Mouse (Mus musculus) forebrain, embryonic 15.5 days (tissue): ENCODE results near the gene Pik3r2. TPM values are rescaled to one million over a fixed set of nuclear protein-coding genes. Genes with fewer than 3 reads are reported as not detected.

ENCODE experiments used
- ATAC-seq: fragments of 200-750 bp; cut with Nextera tagmentation; replicated peaks from 2 replicates; pipeline ENCODE4 v1.8.0; 2017; ENCODE audit warnings: mild to moderate bottlenecking, moderate TSS enrichment, moderate library complexity
- H3K27ac ChIP-seq: fragments of 300-500 bp; sonication (generic); replicated peaks from 2 replicates; pipeline ENCODE4 v1.5.1; 2015; ENCODE audit warnings: mild to moderate bottlenecking, inconsistent platforms
- H3K27me3 ChIP-seq: fragments of 300-500 bp; sonication (generic); 2 replicates; pipeline ENCODE4 v1.6.1; 2015; ENCODE audit warnings: inconsistent platforms
- H3K36me3 ChIP-seq: fragments of 300-500 bp; sonication (generic); 2 replicates; pipeline ENCODE4 v1.6.1; 2015; ENCODE audit warnings: mild to moderate bottlenecking, inconsistent platforms
- H3K4me1 ChIP-seq: fragments of 300-500 bp; sonication (generic); 2 replicates; pipeline ENCODE4 v1.6.1; 2015; ENCODE audit warnings: inconsistent platforms
- H3K4me2 ChIP-seq: fragments of 300-500 bp; sonication (generic); replicated peaks from 2 replicates; pipeline ENCODE4 v1.6.1; 2015; ENCODE audit warnings: mild to moderate bottlenecking, inconsistent platforms
- H3K4me3 ChIP-seq: fragments of 300-500 bp; sonication (generic); 2 replicates; pipeline ENCODE4 v1.5.1; 2015; ENCODE audit warnings: mild to moderate bottlenecking, inconsistent platforms
- H3K9ac ChIP-seq: fragments of 300-500 bp; sonication (generic); replicated peaks from 2 replicates; pipeline ENCODE4 v1.6.1; 2015; ENCODE audit warnings: mild to moderate bottlenecking, inconsistent platforms
- H3K9me3 ChIP-seq: fragments of 300-500 bp; sonication (generic); 2 replicates; pipeline ENCODE4 v1.6.1; 2016; ENCODE audit warnings: inconsistent platforms
- WGBS: fragments of 180-500 bp; shearing (Covaris S2); methylation state at CpG from one replicate; pipeline ENCODE4 v1.1.7; 2015; ENCODE audit warnings: mixed read lengths; 5-methylcytosine and 5-hydroxymethylcytosine counted together
- polyA plus RNA-seq: library from polyadenylated mRNA; unstranded; fragments of >200 nt; fragmentation: Nextera tagmentation; extraction: Ambion mirVana; gene quantifications from 2 replicates; pipeline ENCODE4 v1.2.1, GENCODE M21; 2015

Gene Pik3r2
- polyA plus RNA-seq, 1 experiment from 2014 or later: 127 TPM

DNA sequence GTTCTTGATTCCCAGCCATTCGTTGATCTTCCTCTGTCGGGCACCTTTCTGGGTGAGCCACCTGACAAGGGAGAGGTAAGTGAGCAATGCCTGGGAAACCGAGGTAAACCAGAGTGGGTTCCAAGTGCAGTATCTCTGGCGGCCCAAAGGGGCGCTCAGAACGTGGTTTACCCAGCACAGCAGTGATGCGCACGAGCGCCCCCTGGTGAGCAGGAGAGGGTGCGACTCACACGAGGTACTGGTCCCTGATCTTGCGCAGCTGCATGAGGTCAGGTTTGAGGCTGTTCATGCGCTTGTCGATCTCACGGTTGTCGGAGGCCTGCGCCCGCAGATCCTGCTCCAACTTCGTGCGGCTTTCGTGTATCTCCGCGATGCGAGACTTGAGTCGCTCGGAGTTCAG is 7.2 kb downstream of the Pik3r2 start:
- peaks cover 30% of the 10 kb centered on the region for H3K4me1 ChIP-seq
- H3K9me3 ChIP-seq: no peaks in the 10 kb centered on the region
- 0 out of 2 replicates have a peak, but pooled peaks cover 5% of the 10 kb centered on the region for H3K27me3 ChIP-seq
- peaks cover 51% of the 10 kb centered on the region for H3K36me3 ChIP-seq
- no peak overlapping the region for H3K27ac ChIP-seq
- H3K4me2 ChIP-seq: no peak overlapping the region
- WGBS: 7% methylated on average over 26 of the region's 26 CpGs
- peak overlapping the region; percentile 0; the same call in 1 of the 2 replicates for H3K4me3 ChIP-seq
- peak; percentile 72 for ATAC-seq
- no peak overlapping the region for H3K9ac ChIP-seq

GRCm38 (mm10) chr8:70768956-70769355 is 7.6 kb downstream of the Pik3r2 start:
- H3K4me2 ChIP-seq: no peak overlapping the region
- H3K9me3 ChIP-seq: no peaks in the 10 kb centered on the region
- H3K4me1 ChIP-seq: peaks cover 26% of the 10 kb centered on the region
- 0 out of 2 replicates have a peak, but pooled peaks have one; percentile 7 for ATAC-seq
- 81% methylated on average over 16 of the region's 16 CpGs for WGBS
- no peak overlapping the region for H3K4me3 ChIP-seq
- no peak overlapping the region for H3K27ac ChIP-seq
- peaks cover 47% of the 10 kb centered on the region for H3K36me3 ChIP-seq
- 0 out of 2 replicates have a peak, but pooled peaks cover 5% of the 10 kb centered on the region for H3K27me3 ChIP-seq
- H3K9ac ChIP-seq: no peak overlapping the region

- 94% methylated on average over 32 of the region's 32 CpGs for WGBS
- Histone ChIP-seq H3K4me3 (no peak overlapping the region), H3K9ac (no peak overlapping the region), H3K4me2 (no peak overlapping the region), H3K9me3 (no peaks in the 10 kb centered on the region), H3K36me3 (peaks cover 45% of the 10 kb centered on the region), H3K27me3 (0 out of 2 replicates have a peak, but pooled peaks cover 5% of the 10 kb centered on the region), H3K27ac (no peak overlapping the region), H3K4me1 (peaks cover 19% of the 10 kb centered on the region)
- no peak for ATAC-seq
Observed at GRCm38 (mm10) chr8:70768231-70768776, 8.2 kb downstream of the Pik3r2 start.

DNA sequence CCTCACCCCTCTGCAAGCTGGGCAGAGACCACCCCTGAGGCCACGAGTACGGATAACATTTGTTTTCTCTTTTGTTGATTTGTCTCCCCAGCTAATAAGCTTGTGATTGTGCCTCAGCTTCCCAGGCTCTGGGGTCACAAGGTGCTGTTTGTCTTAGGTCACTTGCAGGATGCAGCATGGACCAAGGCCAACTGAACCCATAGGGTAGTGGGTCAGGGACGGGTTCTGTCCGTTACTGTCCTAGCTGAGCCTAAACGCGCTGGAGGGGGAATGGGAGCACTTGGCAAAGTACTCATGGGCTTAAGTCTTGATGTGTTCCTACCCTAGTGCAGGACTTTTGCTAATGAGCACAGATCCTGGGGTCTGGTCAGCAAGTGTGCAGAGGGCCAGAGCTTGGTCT is 9.0 kb downstream of the Pik3r2 start:
- 76% methylated on average over 6 of the region's 6 CpGs for WGBS
- H3K27ac ChIP-seq: no peak overlapping the region
- H3K36me3 ChIP-seq: peaks cover 45% of the 10 kb centered on the region
- H3K9me3 ChIP-seq: no peaks in the 10 kb centered on the region
- no peak overlapping the region for H3K4me3 ChIP-seq
- H3K4me1 ChIP-seq: peaks cover 13% of the 10 kb centered on the region
- 0 out of 2 replicates have a peak, but pooled peaks cover 5% of the 10 kb centered on the region for H3K27me3 ChIP-seq
- no peak for ATAC-seq
- no peak overlapping the region for H3K9ac ChIP-seq
- no peak overlapping the region for H3K4me2 ChIP-seq

GRCm38 (mm10) chr8:70766571-70767440 is 9.7 kb downstream of the Pik3r2 start:
- ATAC-seq: no peak
- Histone ChIP-seq H3K9ac (peak overlapping the region; percentile 43), H3K9me3 (no peaks in the 10 kb centered on the region), H3K36me3 (peaks cover 39% of the 10 kb centered on the region), H3K4me2 (peak overlapping the region; percentile 42), H3K4me1 (peaks cover 13% of the 10 kb centered on the region), H3K27ac (no peak overlapping the region), H3K4me3 (peak overlapping the region; percentile 19), H3K27me3 (0 out of 2 replicates have a peak, but pooled peaks cover 5% of the 10 kb centered on the region)
- 10% methylated on average over 21 of the region's 21 CpGs for WGBS

GRCm38 (mm10) chr8:70765838-70766570 is 10.5 kb downstream of the Pik3r2 start:
- peak overlapping the region; percentile 42 for H3K4me2 ChIP-seq
- H3K27me3 ChIP-seq: 0 out of 2 replicates have a peak, but pooled peaks cover 5% of the 10 kb centered on the region
- no peaks in the 10 kb centered on the region for H3K9me3 ChIP-seq
- peaks cover 18% of the 10 kb centered on the region for H3K4me1 ChIP-seq
- H3K27ac ChIP-seq: no peak overlapping the region
- 2% methylated on average over 34 of the region's 34 CpGs for WGBS
- peak overlapping the region; percentile 43 for H3K9ac ChIP-seq
- ATAC-seq: no peak
- peaks cover 31% of the 10 kb centered on the region for H3K36me3 ChIP-seq
- peak overlapping the region; percentile 19 for H3K4me3 ChIP-seq

DNA sequence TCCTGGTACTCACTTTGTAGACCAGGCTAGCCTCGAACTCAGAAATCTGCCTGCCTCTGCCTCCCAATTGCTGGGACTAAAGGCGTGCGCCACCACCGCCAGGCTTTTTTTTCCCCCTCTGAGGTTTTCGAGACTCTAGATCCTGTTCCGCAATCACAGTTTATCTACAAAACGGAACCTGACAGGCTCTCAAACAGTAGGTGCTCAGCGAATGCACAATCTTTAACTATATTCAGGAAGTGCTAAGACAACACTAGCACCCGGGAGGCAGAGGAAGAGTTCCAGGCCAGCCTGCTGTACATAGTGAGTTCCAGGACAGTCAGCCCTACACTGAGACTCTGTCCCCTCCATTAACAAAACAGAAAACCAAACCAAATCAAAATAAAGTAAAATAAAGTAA is 11.2 kb downstream of the Pik3r2 start:
- H3K4me1 ChIP-seq: peaks cover 20% of the 10 kb centered on the region
- H3K9me3 ChIP-seq: no peaks in the 10 kb centered on the region
- ATAC-seq: no peak
- no peak overlapping the region for H3K4me2 ChIP-seq
- peaks cover 25% of the 10 kb centered on the region for H3K36me3 ChIP-seq
- WGBS: 86% methylated on average over 9 of the region's 9 CpGs
- H3K27me3 ChIP-seq: 0 out of 2 replicates have a peak, but pooled peaks cover 5% of the 10 kb centered on the region
- no peak overlapping the region; the same call in 1 of the 2 replicates for H3K9ac ChIP-seq
- 0 out of 2 replicates have a peak overlapping the region, but pooled peaks have one; percentile 19 for H3K4me3 ChIP-seq
- no peak overlapping the region for H3K27ac ChIP-seq

DNA sequence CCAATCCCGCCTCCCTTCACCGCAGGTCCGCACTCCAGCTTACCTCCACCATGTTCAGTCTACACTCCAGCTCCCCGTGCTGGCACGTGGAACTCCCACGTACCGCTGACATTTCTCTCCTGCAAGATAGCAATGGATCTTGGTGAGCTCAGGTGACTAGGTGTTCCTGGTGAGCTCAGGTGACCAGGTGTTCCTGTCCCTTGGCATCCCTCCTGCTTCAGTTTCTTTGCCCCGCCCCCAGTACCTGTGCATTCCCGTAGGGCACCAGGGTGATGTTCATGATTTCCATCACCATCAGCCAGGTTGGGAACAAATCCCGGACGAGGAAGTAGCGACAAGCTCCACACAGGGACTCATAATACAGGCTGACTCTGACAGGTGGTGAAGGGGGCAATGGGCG is 11.8 kb downstream of the Pik3r2 start:
- no peak overlapping the region for H3K4me2 ChIP-seq
- 0 out of 2 replicates have a peak, but pooled peaks cover 5% of the 10 kb centered on the region for H3K27me3 ChIP-seq
- 94% methylated on average over 13 of the region's 13 CpGs for WGBS
- H3K4me1 ChIP-seq: peaks cover 26% of the 10 kb centered on the region
- H3K9me3 ChIP-seq: no peaks in the 10 kb centered on the region
- no peak overlapping the region for H3K27ac ChIP-seq
- no peak for ATAC-seq
- no peak overlapping the region for H3K9ac ChIP-seq
- no peak overlapping the region for H3K4me3 ChIP-seq
- H3K36me3 ChIP-seq: peaks cover 18% of the 10 kb centered on the region

GRCm38 (mm10) chr8:70764026-70764425 is 12.5 kb downstream of the Pik3r2 start:
- Histone ChIP-seq H3K4me3 (no peak overlapping the region), H3K27ac (no peak overlapping the region), H3K4me2 (no peak overlapping the region), H3K36me3 (peaks cover 13% of the 10 kb centered on the region), H3K4me1 (peaks cover 33% of the 10 kb centered on the region), H3K9me3 (no peaks in the 10 kb centered on the region), H3K9ac (no peak overlapping the region), H3K27me3 (0 out of 2 replicates have a peak, but pooled peaks cover 5% of the 10 kb centered on the region)
- no peak for ATAC-seq
- WGBS: 85% methylated on average over 8 of the region's 8 CpGs

DNA sequence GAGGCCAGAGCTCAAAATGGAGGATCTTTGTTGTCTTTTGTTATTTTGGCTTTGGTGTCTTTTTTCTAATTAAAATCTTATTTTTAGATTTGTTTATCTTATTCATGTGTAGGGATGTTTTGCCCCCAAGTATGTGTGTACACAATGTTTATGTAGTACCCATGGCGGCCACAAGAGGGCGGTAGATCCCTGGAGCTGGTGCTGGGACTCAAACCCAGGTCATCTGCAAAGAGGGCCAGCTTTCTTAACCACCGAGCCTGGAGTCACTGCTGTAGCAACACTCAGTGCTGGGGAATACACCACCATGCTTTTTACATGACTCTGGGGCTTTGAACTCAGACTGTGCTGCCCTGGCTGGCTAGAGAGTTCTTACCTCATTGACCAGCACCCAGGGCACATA is 13.2 kb downstream of the Pik3r2 start:
- H3K4me1 ChIP-seq: peaks cover 39% of the 10 kb centered on the region
- H3K27ac ChIP-seq: no peak overlapping the region
- peaks cover 12% of the 10 kb centered on the region for H3K36me3 ChIP-seq
- WGBS: 3% methylated on average over 3 of the region's 3 CpGs
- H3K27me3 ChIP-seq: 0 out of 2 replicates have a peak, but pooled peaks cover 5% of the 10 kb centered on the region
- no peak for ATAC-seq
- H3K4me2 ChIP-seq: no peak overlapping the region
- no peak overlapping the region for H3K4me3 ChIP-seq
- H3K9ac ChIP-seq: no peak overlapping the region
- H3K9me3 ChIP-seq: no peaks in the 10 kb centered on the region

- Histone ChIP-seq H3K36me3 (peaks cover 11% of the 10 kb centered on the region; the same call in 1 of the 2 replicates), H3K4me1 (peaks cover 52% of the 10 kb centered on the region), H3K9me3 (no peaks in the 10 kb centered on the region), H3K4me2 (no peak overlapping the region), H3K9ac (no peak overlapping the region), H3K4me3 (no peak overlapping the region), H3K27me3 (0 out of 2 replicates have a peak, but pooled peaks cover 5% of the 10 kb centered on the region), H3K27ac (no peak overlapping the region)
- no peak for ATAC-seq
- 81% methylated on average over 1 of the region's 1 CpGs for WGBS
Observed at GRCm38 (mm10) chr8:70762118-70762517, 14.4 kb downstream of the Pik3r2 start.
